15 mouse cellular contexts compared by ENCODE assay signal in genomic region chr2:33170777-33171565, GRCm38 (mm10). TPM values are rescaled to one million over a fixed set of nuclear protein-coding genes. Genes with fewer than 3 reads are reported as not detected.
DNase-seq lines count a peak whose midpoint lies in the region; ATAC-seq and TF ChIP-seq lines count a peak whose summit lies in the region.
"Had no signal": no experiment of that assay in that cellular context is flagged by ENCODE, and none has a peak within 500 bp of the region (broad histone marks: within the 10 kb centered on the region; RNA-seq: fewer than 3 reads in every experiment).

No protein-coding gene starts in this region.

- H3K36me3 ChIP-seq in neural tube, embryonic 11.5 days (ENCODE audit: control insufficient read depth, insufficient read depth, low read length) = no peaks in the 10 kb centered on the region
- H3K36me3 ChIP-seq in forebrain, embryonic 13.5 days (ENCODE audit: poor library complexity, severe bottlenecking) = peaks cover 59% of the 10 kb centered on the region
- peaks cover 27% of the 10 kb centered on the region; the same call in 1 of the 2 replicates for H3K36me3 ChIP-seq in hindbrain, postnatal 0 days (ENCODE audit: insufficient read depth, low read length)
- 0 out of 2 replicates have a peak, but pooled peaks cover 6% of the 10 kb centered on the region for H3K36me3 ChIP-seq in stomach, postnatal 0 days (ENCODE audit: control insufficient read depth, insufficient read depth, low read length)
- H3K36me3 ChIP-seq: kidney, embryonic 15.5 days had no signal

- H3K9ac ChIP-seq in neural tube, embryonic 11.5 days (ENCODE audit: low read length) = no peak overlapping the region
- no peak overlapping the region for H3K9ac ChIP-seq in forebrain, embryonic 13.5 days
- H3K9ac ChIP-seq in hindbrain, postnatal 0 days (replicated peaks; ENCODE audit: low read length) = no peak overlapping the region
- H3K9ac ChIP-seq in stomach, postnatal 0 days (ENCODE audit: low read length) = no peak overlapping the region
- H3K9ac ChIP-seq: kidney, embryonic 15.5 days had no signal

- TF ChIP-seq POLR2A in cerebellum, adult 2 months (IDR thresholded peaks at IDR 0.05; ENCODE audit: borderline replicate concordance, insufficient read depth, low read length) = no peak

- H3K4me2 ChIP-seq in neural tube, embryonic 11.5 days (ENCODE audit: low read depth) = no peak overlapping the region
- H3K4me2 ChIP-seq in forebrain, embryonic 13.5 days = no peak overlapping the region
- H3K4me2 ChIP-seq in hindbrain, postnatal 0 days (ENCODE audit: low read depth, low read length) = no peak overlapping the region
- no peak overlapping the region for H3K4me2 ChIP-seq in stomach, postnatal 0 days (replicated peaks; ENCODE audit: low read depth)
- H3K4me2 ChIP-seq: kidney, embryonic 15.5 days; liver, embryonic 11.5 days had no signal

- no peaks in the 10 kb centered on the region for H3K27me3 ChIP-seq in neural tube, embryonic 11.5 days (ENCODE audit: control insufficient read depth, insufficient read depth, low read length)
- H3K27me3 ChIP-seq in forebrain, embryonic 13.5 days = no peaks in the 10 kb centered on the region
- no peaks in the 10 kb centered on the region for H3K27me3 ChIP-seq in hindbrain, postnatal 0 days (ENCODE audit: insufficient read depth, low read length)
- no peaks in the 10 kb centered on the region for H3K27me3 ChIP-seq in stomach, postnatal 0 days (ENCODE audit: control insufficient read depth, insufficient read depth, low read length)
- H3K27me3 ChIP-seq in cerebellum, adult 2 months (ENCODE audit: control insufficient read depth, insufficient read depth, low read length) = no peaks in the 10 kb centered on the region
- H3K27me3 ChIP-seq: CH12.LX; kidney, embryonic 15.5 days had no signal

- H3K4me1 ChIP-seq in neural tube, embryonic 11.5 days (ENCODE audit: control insufficient read depth, insufficient read depth, low read length) = peaks cover 6% of the 10 kb centered on the region
- peaks cover 17% of the 10 kb centered on the region for H3K4me1 ChIP-seq in forebrain, embryonic 13.5 days
- no peaks in the 10 kb centered on the region for H3K4me1 ChIP-seq in hindbrain, postnatal 0 days (ENCODE audit: insufficient read depth, low read length)
- H3K4me1 ChIP-seq in stomach, postnatal 0 days (replicated peaks; ENCODE audit: control insufficient read depth, insufficient read depth) = no peaks in the 10 kb centered on the region
- peaks cover 10% of the 10 kb centered on the region for H3K4me1 ChIP-seq in cerebellum, adult 2 months (ENCODE audit: control insufficient read depth, insufficient read depth, low read length)

- 60% methylated on average over 10 of the region's 10 CpGs for WGBS in neural tube, embryonic 11.5 days
- WGBS in forebrain, embryonic 13.5 days = 28% methylated on average over 10 of the region's 10 CpGs
- 46% methylated on average over 10 of the region's 10 CpGs for WGBS in hindbrain, postnatal 0 days
- 50% methylated on average over 10 of the region's 10 CpGs for WGBS in stomach, postnatal 0 days
- WGBS in cerebellum, adult 2 months = 75% methylated on average over 10 of the region's 10 CpGs

- no peak for TF ChIP-seq CTCF in hindbrain, postnatal 0 days (IDR thresholded peaks at IDR 0.05; ENCODE audit: low read depth)
- no peak for TF ChIP-seq CTCF in stomach, postnatal 0 days (IDR thresholded peaks at IDR 0.05; ENCODE audit: low read depth)
- TF ChIP-seq CTCF in cerebellum, adult 2 months (IDR thresholded peaks at IDR 0.05; ENCODE audit: borderline replicate concordance, insufficient read depth, low read depth, low read length) = no peak

- DNase-seq in neural tube, embryonic 11.5 days (ENCODE audit: low spot score) = peak; percentile 32
- no peak for DNase-seq in neural tube, embryonic 10.5 days (ENCODE audit: extremely low spot score, low spot score)
- DNase-seq in hindbrain, postnatal 0 days (ENCODE audit: low spot score) = no peak
- DNase-seq in stomach, postnatal 0 days (ENCODE audit: low spot score) = no peak
- DNase-seq in adrenal gland, postnatal 10 days = no peak
- DNase-seq in layer of hippocampus, postnatal 10 days (ENCODE audit: low spot score in 2 of 2) = no peak
- DNase-seq in cerebellum, adult 2 months = no peak
- DNase-seq: adrenal gland, adult 8-10 months; heart, postnatal 36 days; right cerebral cortex, postnatal 14 days had no signal

- ATAC-seq in neural tube, embryonic 11.5 days (ENCODE audit: insufficient read depth, low FRiP score, low TSS enrichment) = no peak
- ATAC-seq in forebrain, embryonic 13.5 days = peak; percentile 76
- ATAC-seq in hindbrain, postnatal 0 days = 0 out of 2 replicates have a peak, but pooled peaks have one; percentile 24
- ATAC-seq in stomach, postnatal 0 days (ENCODE audit: low FRiP score, low TSS enrichment) = 0 out of 2 replicates have a peak, but pooled peaks have one; percentile 43

- no peak overlapping the region for H3K27ac ChIP-seq in neural tube, embryonic 11.5 days (ENCODE audit: low read depth, low read length)
- peak overlapping the region; percentile 3 for H3K27ac ChIP-seq in forebrain, embryonic 13.5 days
- no peak overlapping the region for H3K27ac ChIP-seq in hindbrain, postnatal 0 days
- no peak overlapping the region; the same call in 1 of the 2 replicates for H3K27ac ChIP-seq in stomach, postnatal 0 days (replicated peaks)
- H3K27ac ChIP-seq in cerebellum, adult 2 months (ENCODE audit: insufficient read depth, low read length) = no peak overlapping the region
- H3K27ac ChIP-seq: kidney, embryonic 15.5 days had no signal

- no peak overlapping the region for H3K4me3 ChIP-seq in neural tube, embryonic 11.5 days (ENCODE audit: low read depth, low read length)
- no peak overlapping the region for H3K4me3 ChIP-seq in forebrain, embryonic 13.5 days
- H3K4me3 ChIP-seq in hindbrain, postnatal 0 days (ENCODE audit: low read length) = no peak overlapping the region
- no peak overlapping the region for H3K4me3 ChIP-seq in stomach, postnatal 0 days (ENCODE audit: low read depth, low read length)
- H3K4me3 ChIP-seq in cerebellum, adult 2 months (replicated peaks; ENCODE audit: insufficient read depth, low read depth, low read length) = no peak overlapping the region
- H3K4me3 ChIP-seq: kidney, embryonic 15.5 days; myocyte had no signal

- no peak for TF ChIP-seq EP300 in stomach, postnatal 0 days (optimal IDR thresholded peaks at IDR 0.05)

- no peaks in the 10 kb centered on the region for H3K9me3 ChIP-seq in neural tube, embryonic 11.5 days (ENCODE audit: control insufficient read depth, low read length)
- no peaks in the 10 kb centered on the region for H3K9me3 ChIP-seq in forebrain, embryonic 13.5 days (replicated peaks)
- H3K9me3 ChIP-seq in hindbrain, postnatal 0 days (ENCODE audit: low read length) = no peaks in the 10 kb centered on the region
- H3K9me3 ChIP-seq in stomach, postnatal 0 days (ENCODE audit: control insufficient read depth, low read length) = no peaks in the 10 kb centered on the region
- H3K9me3 ChIP-seq: kidney, embryonic 15.5 days had no signal

RNA-seq across cellular contexts. Expression of gene Garnl3, which starts 39.5 kb away (rescaled TPM):
- 13.3 and 14.5 TPM in 2 replicates for polyA plus RNA-seq in neural tube, embryonic 11.5 days (2014; fragmentation: Nextera tagmentation; extraction: Ambion mirVana)
- 12.1 and 12.2 TPM in 2 replicates for polyA plus RNA-seq in forebrain, embryonic 13.5 days (2015; fragmentation: Nextera tagmentation; extraction: Ambion mirVana)
- 96.9 and 105 TPM in 2 replicates for total RNA-seq in hindbrain, postnatal 0 days (2014; rRNA removed)
- 56.1 and 57.0 TPM in 2 replicates for polyA plus RNA-seq in hindbrain, postnatal 0 days (2015; fragmentation: Nextera tagmentation; extraction: Ambion mirVana)
- polyA plus RNA-seq in stomach, postnatal 0 days (2015; fragmentation: Nextera tagmentation; extraction: Ambion mirVana) = 5.6 and 6.7 TPM in 2 replicates
- total RNA-seq in adrenal gland, postnatal 10 days (2021) = 10 to 100 TPM; 16.4 to 29.5 TPM
- 10 to 100 TPM; 75.2 to 91.7 TPM for total RNA-seq in layer of hippocampus, postnatal 10 days (2021)
- 120 and 133 TPM in 2 replicates for polyA plus RNA-seq in cerebellum, adult 2 months (2012; rRNA removed)

RNA-seq across cellular contexts. Expression of gene Angptl2, which starts 44.9 kb away (rescaled TPM):
- 23.9 and 26.5 TPM in 2 replicates for polyA plus RNA-seq in neural tube, embryonic 11.5 days (2014; fragmentation: Nextera tagmentation; extraction: Ambion mirVana)
- 11.0 and 13.0 TPM in 2 replicates for polyA plus RNA-seq in forebrain, embryonic 13.5 days (2015; fragmentation: Nextera tagmentation; extraction: Ambion mirVana)
- total RNA-seq in hindbrain, postnatal 0 days (2014; rRNA removed) = 16.3 and 22.0 TPM in 2 replicates
- 9.3 and 11.5 TPM in 2 replicates for polyA plus RNA-seq in hindbrain, postnatal 0 days (2015; fragmentation: Nextera tagmentation; extraction: Ambion mirVana)
- polyA plus RNA-seq in stomach, postnatal 0 days (2015; fragmentation: Nextera tagmentation; extraction: Ambion mirVana) = 35.3 and 37.3 TPM in 2 replicates
- total RNA-seq in adrenal gland, postnatal 10 days (2021) = 10 to 100 TPM; 51.9 to 66.1 TPM
- total RNA-seq in layer of hippocampus, postnatal 10 days (2021) = 1 to 10 TPM; 3.7 to 7.2 TPM
- 6.4 and 7.4 TPM in 2 replicates for polyA plus RNA-seq in cerebellum, adult 2 months (2012; rRNA removed)
